Mouse (Mus musculus): ENCODE measurements at regions not wholly inside any gene's neighbourhood (a gene's known extent, or its start where the extent isn't known, plus 50 kb on each side); places are given as distances from the start of the nearest gene placed in this dataset.

GRCm38 (mm10) chr3:66462341-66462740 is 165.7 kb upstream of the Veph1 start:
- ATAC-seq (replicated peaks; ENCODE audit: low FRiP score, poor library complexity, severe bottlenecking), result no peak

- no peak for ATAC-seq (replicated peaks; ENCODE audit: low FRiP score, poor library complexity, severe bottlenecking)
Measured at GRCm38 (mm10) chr3:66446274-66447159, 149.9 kb upstream of the Veph1 start.

- ATAC-seq (replicated peaks; ENCODE audit: low FRiP score, poor library complexity, severe bottlenecking), result no peak
Measured at GRCm38 (mm10) chr3:66433216-66433615, 136.6 kb upstream of the Veph1 start.

- no peak for ATAC-seq (replicated peaks; ENCODE audit: low FRiP score, poor library complexity, severe bottlenecking)
Measured at GRCm38 (mm10) chr3:66430187-66430586, 133.6 kb upstream of the Veph1 start.

GRCm38 (mm10) chr3:66422445-66423037 is 125.9 kb upstream of the Veph1 start:
- ATAC-seq (replicated peaks; ENCODE audit: low FRiP score, poor library complexity, severe bottlenecking), result no peak

- ATAC-seq (replicated peaks; ENCODE audit: low FRiP score, poor library complexity, severe bottlenecking), result no peak
Measured at GRCm38 (mm10) chr3:66410706-66411277, 114.2 kb upstream of the Veph1 start.

- ATAC-seq (replicated peaks; ENCODE audit: low FRiP score, poor library complexity, severe bottlenecking), result no peak
Measured at GRCm38 (mm10) chr3:66408791-66409190, 112.2 kb upstream of the Veph1 start.

GRCm38 (mm10) chr3:66405645-66406044 is 109.0 kb upstream of the Veph1 start:
- ATAC-seq (replicated peaks; ENCODE audit: low FRiP score, poor library complexity, severe bottlenecking), result no peak

GRCm38 (mm10) chr3:66403707-66404106 is 107.1 kb upstream of the Veph1 start:
- no peak for ATAC-seq (replicated peaks; ENCODE audit: low FRiP score, poor library complexity, severe bottlenecking)

GRCm38 (mm10) chr3:66400791-66401568 is 104.3 kb upstream of the Veph1 start:
- no peak for ATAC-seq (replicated peaks; ENCODE audit: low FRiP score, poor library complexity, severe bottlenecking)

- ATAC-seq (replicated peaks; ENCODE audit: low FRiP score, poor library complexity, severe bottlenecking), result no peak
Measured at GRCm38 (mm10) chr3:66398214-66399150, 101.8 kb upstream of the Veph1 start.

- ATAC-seq (replicated peaks; ENCODE audit: low FRiP score, poor library complexity, severe bottlenecking), result no peak
Measured at GRCm38 (mm10) chr3:66375088-66375910, 78.7 kb upstream of the Veph1 start.

GRCm38 (mm10) chr3:66374603-66375002 is 78.0 kb upstream of the Veph1 start:
- no peak for ATAC-seq (replicated peaks; ENCODE audit: low FRiP score, poor library complexity, severe bottlenecking)

GRCm38 (mm10) chr3:66373807-66374575 is 77.4 kb upstream of the Veph1 start:
- no peak for ATAC-seq (replicated peaks; ENCODE audit: low FRiP score, poor library complexity, severe bottlenecking)
